Mouse (Mus musculus): ENCODE measurements around the gene Kdm2b. TPM values are rescaled to one million over a fixed set of nuclear protein-coding genes. Genes with fewer than 3 reads are reported as not detected.

The Kdm2b gene
- polyA plus RNA-seq, 1 experiment from 2014 or later = 35.6 TPM

DNA sequence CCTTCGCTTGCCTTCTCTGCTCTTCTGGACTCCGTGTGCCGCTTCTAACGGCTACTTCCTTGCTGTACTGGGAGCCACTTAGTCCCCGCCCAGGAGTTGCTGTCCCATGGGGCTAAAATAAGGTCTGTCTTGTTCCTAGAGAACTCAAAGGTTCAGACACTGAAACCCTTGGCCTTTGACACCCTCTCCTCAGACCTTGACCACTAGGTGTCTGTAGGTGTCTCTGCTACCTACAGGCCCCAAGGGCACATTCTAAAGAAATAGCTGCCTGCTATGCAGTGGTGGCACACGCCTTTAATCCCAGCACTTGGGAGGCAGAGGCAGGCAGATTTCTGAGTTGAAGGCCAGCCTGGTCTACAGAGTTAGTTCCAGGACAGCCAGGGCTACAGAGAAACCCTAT is 73.5 kb downstream of the Kdm2b start:
- POLR2A ChIA-PET = no interaction called here
- H3K27me3 ChIP-seq = no peaks in the 10 kb centered on the region
- ATAC-seq (no peak), DNase-seq (ENCODE audit: low read depth, low spot score) (no peak)
- no peak for TF ChIP-seq CTCF (IDR thresholded peaks at IDR 0.05)
- CTCF ChIA-PET = interaction anchor here (1.0 to 1.1 kb wide), 2 partner anchors 9 kb away, joined by 3 to 4 read pairs; no protein-coding TSS in a partner anchor
- in situ Hi-C loops (cut with MboI; ENCODE audit: low pct_unique_long_range_greater_than_20kb) = no loop called here

DNA sequence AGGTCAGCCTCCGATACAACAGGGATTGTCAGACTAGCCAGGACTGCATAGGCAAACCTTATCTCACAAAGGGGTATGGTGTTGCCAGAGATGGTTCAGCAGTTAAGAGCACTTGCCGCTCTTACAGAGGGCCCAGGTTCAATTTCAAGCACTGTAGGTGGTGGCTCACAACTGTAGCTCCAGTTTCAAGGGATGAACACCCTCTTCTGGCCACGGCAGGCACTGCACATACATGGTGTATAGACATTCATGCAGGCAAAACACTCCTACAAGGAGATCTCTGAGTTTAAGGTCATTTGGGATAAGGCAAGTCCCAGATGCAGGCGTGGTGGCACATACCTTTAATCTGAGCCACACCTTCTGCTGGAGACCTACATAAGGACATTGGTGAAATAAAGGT is 76.8 kb downstream of the Kdm2b start:
- H3K27me3 ChIP-seq = no peaks in the 10 kb centered on the region
- POLR2A ChIA-PET = no interaction called here
- ATAC-seq (no peak), DNase-seq (ENCODE audit: low read depth, low spot score) (no peak)
- TF ChIP-seq CTCF (IDR thresholded peaks at IDR 0.05) = no peak
- in situ Hi-C loops (cut with MboI; ENCODE audit: low pct_unique_long_range_greater_than_20kb) = no loop called here
- CTCF ChIA-PET = interaction anchor here (0.9 kb wide), 1 partner anchor 12 kb away, joined by 4 read pairs; no protein-coding TSS in a partner anchor

DNA sequence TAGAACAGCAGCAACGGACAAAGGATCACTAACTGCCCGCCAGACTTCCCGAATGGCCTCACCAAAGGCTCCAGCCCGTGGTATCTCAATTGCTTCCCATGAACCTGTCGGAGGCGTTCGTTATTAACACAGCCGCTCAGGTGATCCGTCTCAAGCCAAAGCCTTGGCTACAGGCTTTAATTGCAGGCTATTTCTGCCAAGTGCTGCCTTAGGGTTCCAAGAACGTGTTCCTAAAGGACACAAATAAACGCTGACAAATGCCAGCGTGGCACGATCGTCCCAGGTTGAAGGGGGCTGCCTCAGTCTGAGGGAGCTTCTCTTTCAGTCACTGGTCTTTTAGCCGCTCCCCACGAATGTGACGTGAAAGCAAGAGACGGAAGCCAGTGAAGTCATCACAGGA is 80.1 kb downstream of the Kdm2b start:
- no peak for TF ChIP-seq CTCF (IDR thresholded peaks at IDR 0.05)
- CTCF ChIA-PET = no interaction called here
- POLR2A ChIA-PET = no interaction called here
- no peak for DNase-seq (ENCODE audit: low read depth, low spot score)
- in situ Hi-C loops (cut with MboI; ENCODE audit: low pct_unique_long_range_greater_than_20kb) = no loop called here
- no peaks in the 10 kb centered on the region for H3K27me3 ChIP-seq
- no peak for ATAC-seq

GRCm38 (mm10) chr5:122908001-122908400 is 81.6 kb downstream of the Kdm2b start:
- DNase-seq (ENCODE audit: low read depth, low spot score) (no peak), ATAC-seq (no peak)
- H3K27me3 ChIP-seq = no peaks in the 10 kb centered on the region
- in situ Hi-C loops (cut with MboI; ENCODE audit: low pct_unique_long_range_greater_than_20kb) = no loop called here
- CTCF ChIA-PET = interaction anchor here (1.2 to 1.5 kb wide), 5 partner anchors 9 to 17 kb away, joined by 3 to 7 read pairs (median 3); no protein-coding TSS in a partner anchor
- peak; percentile 31 for TF ChIP-seq CTCF (IDR thresholded peaks at IDR 0.05)
- POLR2A ChIA-PET = no interaction called here

- no peaks in the 10 kb centered on the region for H3K27me3 ChIP-seq
- CTCF ChIA-PET = interaction anchor here (0.5 to 1.5 kb wide), 6 partner anchors 8 to 1035 kb away, joined by 3 to 7 read pairs (median 3); no protein-coding TSS in a partner anchor
- in situ Hi-C loops (cut with MboI; ENCODE audit: low pct_unique_long_range_greater_than_20kb) = no loop called here
- DNase-seq (ENCODE audit: low read depth, low spot score) (no peak), ATAC-seq (no peak)
- TF ChIP-seq CTCF (IDR thresholded peaks at IDR 0.05) = no peak
- POLR2A ChIA-PET = interaction anchor here (0.9 kb wide), 1 partner anchor 70 kb away, joined by 3 read pairs; no protein-coding TSS in a partner anchor
These were observed 82.4 kb downstream of the Kdm2b start for GRCm38 (mm10) chr5:122907182-122907581.

DNA sequence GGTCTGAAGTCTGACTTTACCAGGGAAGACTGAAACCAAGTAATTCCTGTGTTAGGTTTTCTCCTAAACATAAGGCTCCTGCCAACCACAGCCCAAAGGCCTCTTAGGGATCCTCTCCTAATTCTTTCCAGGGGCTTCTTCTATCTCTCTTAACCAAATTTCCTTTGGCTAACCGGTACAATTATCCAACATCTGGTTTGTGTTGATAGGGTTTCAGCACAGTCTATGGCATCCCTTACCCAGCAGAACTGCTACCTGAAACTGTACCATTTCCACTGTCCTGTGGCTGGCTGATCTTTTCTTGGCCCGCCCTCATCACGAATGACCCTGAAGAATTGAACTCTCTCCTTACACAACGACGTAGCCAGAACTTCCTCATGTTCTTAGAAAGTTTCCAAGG is 86.5 kb downstream of the Kdm2b start:
- POLR2A ChIA-PET = no interaction called here
- ATAC-seq (no peak), DNase-seq (ENCODE audit: low read depth, low spot score) (no peak)
- in situ Hi-C loops (cut with MboI; ENCODE audit: low pct_unique_long_range_greater_than_20kb) = no loop called here
- no peaks in the 10 kb centered on the region for H3K27me3 ChIP-seq
- CTCF ChIA-PET = no interaction called here
- TF ChIP-seq CTCF (IDR thresholded peaks at IDR 0.05) = no peak

- POLR2A ChIA-PET = no interaction called here
- CTCF ChIA-PET = interaction anchor here (1.4 kb wide), 1 partner anchor 23 kb away, joined by 3 read pairs; no protein-coding TSS in a partner anchor
- DNase-seq (ENCODE audit: low read depth, low spot score) (no peak), ATAC-seq (no peak)
- TF ChIP-seq CTCF (IDR thresholded peaks at IDR 0.05) = no peak
- H3K27me3 ChIP-seq = no peaks in the 10 kb centered on the region
- in situ Hi-C loops (cut with MboI; ENCODE audit: low pct_unique_long_range_greater_than_20kb) = no loop called here
These were observed 87.4 kb downstream of the Kdm2b start for GRCm38 (mm10) chr5:122902228-122902627.

DNA sequence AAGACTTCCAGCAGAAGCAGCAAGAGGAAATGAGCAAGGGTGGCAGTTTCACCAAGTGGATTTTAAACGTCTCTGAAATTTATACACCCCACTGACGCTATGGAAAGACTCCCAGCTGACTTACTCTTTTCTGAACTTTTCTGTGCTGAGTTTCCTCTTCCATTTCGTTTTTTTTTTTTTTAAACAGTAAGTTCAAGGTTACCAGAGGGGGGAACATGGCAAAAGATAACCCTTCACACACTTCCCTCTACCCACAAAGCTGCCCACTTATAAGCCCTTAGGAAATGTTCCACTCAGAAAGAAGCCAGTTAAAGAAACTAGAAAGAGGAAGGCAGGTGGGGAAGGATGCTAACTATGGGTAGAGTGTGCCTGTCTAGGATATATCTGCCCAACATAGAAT is 88.0 kb downstream of the Kdm2b start:
- no peak for DNase-seq (ENCODE audit: low read depth, low spot score)
- ChIA-PET CTCF (interaction anchor here (1.4 kb wide), 1 partner anchor 23 kb away, joined by 3 read pairs; no protein-coding TSS in a partner anchor), POLR2A (no interaction called here)
- no peak for TF ChIP-seq CTCF (IDR thresholded peaks at IDR 0.05)
- ATAC-seq = no peak
- H3K27me3 ChIP-seq = no peaks in the 10 kb centered on the region
- in situ Hi-C loops (cut with MboI; ENCODE audit: low pct_unique_long_range_greater_than_20kb) = no loop called here

GRCm38 (mm10) chr5:122901179-122901578 is 88.4 kb downstream of the Kdm2b start:
- TF ChIP-seq CTCF (IDR thresholded peaks at IDR 0.05) = no peak
- CTCF ChIA-PET = interaction anchor here (1.4 kb wide), 1 partner anchor 24 kb away, joined by 3 read pairs; no protein-coding TSS in a partner anchor
- in situ Hi-C loops (cut with MboI; ENCODE audit: low pct_unique_long_range_greater_than_20kb) = no loop called here
- POLR2A ChIA-PET = no interaction called here
- no peak for DNase-seq (ENCODE audit: low read depth, low spot score)
- ATAC-seq = no peak
- H3K27me3 ChIP-seq = no peaks in the 10 kb centered on the region

GRCm38 (mm10) chr5:122900558-122901171 is 89.0 kb downstream of the Kdm2b start:
- H3K27me3 ChIP-seq = no peaks in the 10 kb centered on the region
- TF ChIP-seq CTCF (IDR thresholded peaks at IDR 0.05) = no peak
- DNase-seq (ENCODE audit: low read depth, low spot score) (no peak), ATAC-seq (no peak)
- ChIA-PET CTCF (interaction anchor here (1.4 kb wide), 1 partner anchor 24 kb away, joined by 3 read pairs; no protein-coding TSS in a partner anchor), POLR2A (interaction anchor here (0.6 kb wide), 1 partner anchor 53 kb away, joined by 3 read pairs; no protein-coding TSS in a partner anchor)
- in situ Hi-C loops (cut with MboI; ENCODE audit: low pct_unique_long_range_greater_than_20kb) = no loop called here

DNA sequence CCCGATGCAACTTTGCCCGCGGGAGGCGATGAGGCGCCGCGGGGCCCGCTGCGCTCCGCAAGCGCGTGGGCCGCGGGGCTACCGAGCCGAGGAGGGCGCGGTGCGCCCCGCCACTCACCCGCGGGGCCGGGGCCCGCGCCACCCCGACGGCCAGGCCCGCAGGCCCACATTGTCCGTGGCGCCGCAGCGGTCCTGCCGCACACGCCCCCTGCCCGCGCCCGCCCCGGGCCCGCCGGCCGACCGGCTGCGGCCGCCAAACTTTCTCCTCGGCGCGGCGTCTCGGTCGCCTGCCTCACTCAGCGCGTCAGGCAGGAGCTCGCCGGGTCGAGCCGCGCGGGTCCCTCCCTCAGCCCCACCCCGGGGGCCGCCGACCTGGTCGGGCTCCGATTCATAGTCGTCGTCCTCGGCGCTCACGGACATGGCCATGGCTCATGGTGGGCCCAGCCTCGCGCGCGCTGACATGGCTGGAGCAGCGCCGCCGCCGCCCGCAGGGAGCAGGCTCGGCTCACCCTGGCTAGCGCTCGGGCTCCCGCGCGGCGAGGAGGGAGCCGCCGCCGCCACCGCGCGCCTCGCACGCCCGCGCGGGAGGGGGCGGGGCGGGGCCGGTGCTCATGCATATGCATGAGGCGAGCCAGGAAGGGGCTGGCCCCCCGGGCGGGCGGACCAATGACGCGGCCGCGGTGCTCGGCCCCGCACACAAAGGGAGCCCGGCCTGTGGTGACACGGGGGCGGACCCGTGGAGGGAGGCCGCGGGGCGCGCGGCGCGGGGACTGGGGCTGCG is 89.7 kb downstream of the Kdm2b start:
- peak; percentile 37 for TF ChIP-seq CTCF (IDR thresholded peaks at IDR 0.05)
- ChIA-PET POLR2A (interaction anchor here (0.6 kb wide), 1 partner anchor 52 kb away, joined by 3 read pairs; no protein-coding TSS in a partner anchor), CTCF (no interaction called here)
- DNase-seq (ENCODE audit: low read depth, low spot score) (no peak), ATAC-seq (peak; percentile 77)
- in situ Hi-C loops (cut with MboI; ENCODE audit: low pct_unique_long_range_greater_than_20kb) = no loop called here
- H3K27me3 ChIP-seq = no peaks in the 10 kb centered on the region
